Mouse (Mus musculus): ENCODE data around the gene Polr2h. TPM values are rescaled to one million over a fixed set of nuclear protein-coding genes. Genes with fewer than 3 reads are reported as not detected.

The Polr2h gene
- total and polyA plus RNA-seq, 3 experiments = 117 to 183 (median 157) TPM

DNA sequence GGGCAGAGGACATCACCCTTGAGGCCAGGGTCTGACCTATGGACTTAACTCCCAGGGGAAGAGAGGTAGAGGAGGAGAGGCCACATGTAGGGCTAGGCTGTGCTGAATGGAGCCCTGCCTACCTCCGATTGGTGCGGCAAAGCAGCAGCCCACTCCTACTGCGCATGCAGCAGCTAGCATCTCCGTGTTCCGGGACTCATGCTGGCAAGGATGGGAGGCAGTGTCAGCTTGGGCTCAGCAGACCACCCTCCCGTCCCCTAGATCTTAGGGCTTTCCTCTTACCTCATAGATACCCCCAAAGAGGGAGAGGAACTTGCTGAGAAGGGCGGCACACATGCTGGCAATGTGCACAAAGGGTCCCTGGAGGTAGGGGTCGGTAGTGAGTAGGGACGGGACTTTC, 5.3 kb upstream of the Polr2h start:
- Histone ChIP-seq H3K9ac (ENCODE audit: insufficient read depth, low read depth) (no peak overlapping the region), H3K4me2 (ENCODE audit: insufficient read depth, low read depth, poor library complexity, severe bottlenecking) (no peak overlapping the region)

DNA sequence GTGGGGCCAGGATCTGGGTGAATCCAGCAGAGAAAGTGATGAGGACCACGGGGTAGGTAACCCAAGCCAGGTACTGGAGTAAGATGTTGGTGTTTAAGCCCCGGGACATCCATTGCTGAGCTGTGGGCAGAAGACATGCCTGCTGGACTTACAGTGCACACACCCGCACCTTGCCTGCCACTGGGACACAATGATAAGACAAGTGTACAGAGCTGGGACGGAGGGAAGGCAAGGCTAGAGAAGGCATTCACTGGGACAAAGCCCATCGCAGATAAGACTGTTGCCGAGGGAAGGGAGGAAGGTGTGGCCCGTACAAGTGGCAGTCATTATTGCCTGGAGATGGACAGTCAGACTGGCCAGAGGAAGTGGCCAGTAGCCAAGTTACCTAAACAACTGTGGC, 4.6 kb upstream of the Polr2h start:
- peaks cover 7 to 21% of the 10 kb centered on the region in 2 experiments; a peak in 3 of 4 replicates for H3K4me1 ChIP-seq (ENCODE audit: control insufficient read depth in 1 of 2, insufficient read depth in 2 of 2)
- H3K36me3 ChIP-seq (replicated peaks in 1 of 2; ENCODE audit: control insufficient read depth in 1 of 2, insufficient read depth in 1 of 2, low read length in 1 of 2) = peaks cover 0 to 16% of the 10 kb centered on the region in 2 experiments
- dilution Hi-C loops (cut with MboI; ENCODE audit: extremely low pct_ligation_motif_present, extremely low pct_unique_long_range_greater_than_20kb, low sequenced_read_pairs) (no loop called here), in situ Hi-C loops (cut with MboI; ENCODE audit: low pct_ligation_motif_present, low pct_unique_long_range_greater_than_20kb, low sequenced_read_pairs) (loop anchor here (10.0 kb wide), 1 partner anchor 182 kb away; no protein-coding TSS in a partner anchor)
- no peak overlapping the region for H3K4me2 ChIP-seq (ENCODE audit: insufficient read depth, low read depth, poor library complexity, severe bottlenecking)
- H3K79me2 ChIP-seq (replicated peaks; ENCODE audit: control insufficient read depth, extremely low read depth, insufficient read depth, poor library complexity, severe bottlenecking) = no peaks in the 10 kb centered on the region
- no peak overlapping the region for H3K27ac ChIP-seq (ENCODE audit: insufficient read depth, low read depth)
- TF ChIP-seq EP300 (IDR thresholded peaks at IDR 0.05; ENCODE audit: low read length) = no peak
- TF ChIP-seq TBP (conservative IDR thresholded peaks at IDR 0.05; ENCODE audit: low read depth, low read length) = no peak
- TF ChIP-seq MAX (IDR thresholded peaks at IDR 0.05; ENCODE audit: low read length) = no peak
- no peak for TF ChIP-seq ETS1 (conservative IDR thresholded peaks at IDR 0.05; ENCODE audit: low read depth, low read length)
- no peaks in the 10 kb centered on the region for H3K9me3 ChIP-seq (replicated peaks; ENCODE audit: low read length)
- no peak overlapping the region for H3K9ac ChIP-seq (ENCODE audit: insufficient read depth, low read depth)
- peaks cover 11% of the 10 kb centered on the region for H3K27me3 ChIP-seq (replicated peaks)
- DNase-seq (ENCODE audit: extremely low read depth) = no peak
- no peak overlapping the region for H3K4me3 ChIP-seq (replicated peaks in 1 of 3; ENCODE audit: low read depth in 2 of 3, low read length in 2 of 3, poor library complexity in 1 of 3)

More for the DNA sequence above, 5.3 kb upstream of the Polr2h start:
- Histone ChIP-seq H3K36me3 (replicated peaks in 1 of 2; ENCODE audit: control insufficient read depth in 1 of 2, insufficient read depth in 1 of 2, low read length in 1 of 2) (peaks cover 0 to 23% of the 10 kb centered on the region in 2 experiments), H3K4me1 (ENCODE audit: control insufficient read depth in 1 of 2, insufficient read depth in 2 of 2) (peaks cover 7 to 21% of the 10 kb centered on the region in 2 experiments; a peak in 3 of 4 replicates), H3K9me3 (replicated peaks; ENCODE audit: low read length) (no peaks in the 10 kb centered on the region), H3K79me2 (replicated peaks; ENCODE audit: control insufficient read depth, extremely low read depth, insufficient read depth, poor library complexity, severe bottlenecking) (no peaks in the 10 kb centered on the region), H3K4me3 (replicated peaks in 1 of 3; ENCODE audit: low read depth in 2 of 3, low read length in 2 of 3, poor library complexity in 1 of 3) (no peak overlapping the region), H3K27ac (ENCODE audit: insufficient read depth, low read depth) (no peak overlapping the region), H3K27me3 (replicated peaks) (peaks cover 11% of the 10 kb centered on the region)
- TF ChIP-seq USF2 (conservative IDR thresholded peaks at IDR 0.05; ENCODE audit: low read depth, low read length) (no peak), HCFC1 (IDR thresholded peaks at IDR 0.05; ENCODE audit: low read depth, low read length) (no peak), ZNF384 (IDR thresholded peaks at IDR 0.05; ENCODE audit: low read depth, low read length) (no peak)
- DNase-seq (ENCODE audit: extremely low read depth) = no peak
- dilution Hi-C loops (cut with MboI; ENCODE audit: extremely low pct_ligation_motif_present, extremely low pct_unique_long_range_greater_than_20kb, low sequenced_read_pairs) (no loop called here), in situ Hi-C loops (cut with MboI; ENCODE audit: low pct_ligation_motif_present, low pct_unique_long_range_greater_than_20kb, low sequenced_read_pairs) (loop anchor here (10.0 kb wide), 1 partner anchor 183 kb away; no protein-coding TSS in a partner anchor)

DNA sequence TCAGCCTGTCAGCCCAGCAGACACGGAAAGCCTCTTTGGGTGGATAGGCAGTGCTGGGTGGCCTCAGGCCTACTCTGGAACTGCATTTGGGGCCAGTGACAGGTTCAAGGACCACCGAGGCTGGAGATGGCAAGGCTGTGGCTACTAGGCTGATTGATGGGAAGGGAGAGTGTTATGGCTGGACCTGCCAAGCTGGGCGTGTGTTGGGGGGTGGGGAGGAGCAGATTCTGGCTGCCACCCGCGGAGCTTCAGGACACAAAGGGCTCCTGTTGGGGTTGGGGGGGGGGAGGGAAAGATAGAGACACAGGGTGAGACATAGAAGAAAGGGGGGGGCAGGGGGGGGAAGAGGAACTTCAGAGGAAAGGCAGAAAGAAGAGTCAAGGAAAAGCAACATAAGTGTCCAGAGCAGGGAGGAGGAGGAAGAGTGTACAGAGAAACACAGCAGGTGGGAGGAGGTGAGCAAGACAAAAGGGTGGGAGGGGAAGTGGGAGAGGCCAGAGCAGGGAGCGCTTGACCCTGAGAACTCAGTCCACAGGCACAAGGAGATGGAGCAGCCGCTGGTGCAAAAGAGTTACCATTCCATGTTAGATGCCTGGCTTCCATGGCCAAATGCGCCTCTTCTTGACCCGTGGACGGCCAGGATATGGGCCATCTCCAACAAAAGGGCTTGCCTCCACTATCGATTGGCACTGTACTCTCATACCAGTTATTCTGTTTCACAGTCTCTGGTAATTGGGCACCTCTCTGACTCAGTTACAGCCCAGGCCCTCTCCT, 3.0 kb upstream of the Polr2h start:
- Histone ChIP-seq H3K4me3 (replicated peaks in 1 of 3; ENCODE audit: low read depth in 2 of 3, low read length in 2 of 3, poor library complexity in 1 of 3) (no peak overlapping the region), H3K79me2 (replicated peaks; ENCODE audit: control insufficient read depth, extremely low read depth, insufficient read depth, poor library complexity, severe bottlenecking) (peaks cover 10% of the 10 kb centered on the region), H3K27ac (ENCODE audit: insufficient read depth, low read depth) (no peak overlapping the region), H3K36me3 (replicated peaks in 1 of 2; ENCODE audit: control insufficient read depth in 1 of 2, insufficient read depth in 1 of 2, low read length in 1 of 2) (peaks cover 0 to 13% of the 10 kb centered on the region in 2 experiments), H3K9me3 (replicated peaks; ENCODE audit: low read length) (no peaks in the 10 kb centered on the region), H3K27me3 (replicated peaks) (peaks cover 11% of the 10 kb centered on the region), H3K4me1 (ENCODE audit: control insufficient read depth in 1 of 2, insufficient read depth in 2 of 2) (peaks cover 7 to 27% of the 10 kb centered on the region in 2 experiments; a peak in 3 of 4 replicates), H3K4me2 (ENCODE audit: insufficient read depth, low read depth, poor library complexity, severe bottlenecking) (0 out of 2 replicates have a peak overlapping the region, but pooled peaks have one; percentile 98), H3K9ac (ENCODE audit: insufficient read depth, low read depth) (no peak overlapping the region)
- no peak for DNase-seq (ENCODE audit: extremely low read depth)
- dilution Hi-C loops (cut with MboI; ENCODE audit: extremely low pct_ligation_motif_present, extremely low pct_unique_long_range_greater_than_20kb, low sequenced_read_pairs) = no loop called here
- in situ Hi-C loops (cut with MboI; ENCODE audit: low pct_ligation_motif_present, low pct_unique_long_range_greater_than_20kb, low sequenced_read_pairs) = loop anchor here (5.0 to 10.0 kb wide), 2 partner anchors 48 to 180 kb away; no protein-coding TSS in a partner anchor
- no peak for TF ChIP-seq MEF2A (IDR thresholded peaks at IDR 0.05; ENCODE audit: borderline replicate concordance, low read depth, low read length)
- no peak for TF ChIP-seq JUN (IDR thresholded peaks at IDR 0.05; ENCODE audit: insufficient read depth, low read depth, low read length)
- TF ChIP-seq GABPA (IDR thresholded peaks at IDR 0.05; ENCODE audit: insufficient replicate concordance, low read depth, low read length) = no peak
- TF ChIP-seq TCF12 (IDR thresholded peaks at IDR 0.05; ENCODE audit: low read depth, low read length) = no peak
